Mouse (Mus musculus) midbrain, embryonic 14.5 days (tissue): Measurements from ENCODE around the gene Cltb. TPM values are rescaled to one million over a fixed set of nuclear protein-coding genes. Genes with fewer than 3 reads are reported as not detected.

Experiments
- ATAC-seq: fragments of 200-750 bp; cut with Nextera tagmentation; 2 replicates; pipeline ENCODE4 v1.8.0; 2017; ENCODE audit warnings: moderate number of reproducible peaks, moderate library complexity; ENCODE audit not compliant: low FRiP score, low TSS enrichment
- DNase-seq: peaks from one replicate; pipeline ENCODE4 v3.0.0-alpha.2; 2015
- H3K27ac ChIP-seq: fragments of 300-500 bp; sonication (generic); replicated peaks from 2 replicates; pipeline ENCODE4 v1.5.1; 2014; ENCODE audit warnings: mild to moderate bottlenecking, low read depth, low read length, moderate library complexity
- H3K27me3 ChIP-seq: fragments of 300-500 bp; sonication (generic); 2 replicates; pipeline ENCODE4 v1.6.1; 2014; ENCODE audit warnings: low read length, control low read depth, mixed read lengths; ENCODE audit not compliant: control insufficient read depth, insufficient read depth
- H3K36me3 ChIP-seq: fragments of 300-500 bp; sonication (generic); 2 replicates; pipeline ENCODE4 v1.6.1; 2014; ENCODE audit warnings: low read length, control low read depth; ENCODE audit not compliant: control insufficient read depth, insufficient read depth
- H3K4me1 ChIP-seq: fragments of 300-500 bp; sonication (generic); 2 replicates; pipeline ENCODE4 v1.6.1; 2014; ENCODE audit warnings: mild to moderate bottlenecking, antibody characterized with exemption, low read length, control low read depth; ENCODE audit not compliant: control insufficient read depth, insufficient read depth
- H3K4me2 ChIP-seq: fragments of 300-500 bp; sonication (generic); 2 replicates; pipeline ENCODE4 v1.6.1; 2014; ENCODE audit warnings: mild to moderate bottlenecking, low read length, moderate library complexity
- H3K4me3 ChIP-seq: fragments of 300-500 bp; sonication (generic); replicated peaks from 2 replicates; pipeline ENCODE4 v1.5.1; 2014; ENCODE audit warnings: low read depth, low read length
- H3K9ac ChIP-seq: fragments of 300-500 bp; sonication (generic); replicated peaks from 2 replicates; pipeline ENCODE4 v1.6.1; 2014; ENCODE audit warnings: mild to moderate bottlenecking, low read length, moderate library complexity
- H3K9me3 ChIP-seq: fragments of 300-500 bp; sonication (generic); 2 replicates; pipeline ENCODE4 v1.6.1; 2016; ENCODE audit warnings: low read length, control low read depth, mixed read lengths; ENCODE audit not compliant: control insufficient read depth
- WGBS: fragments of 180-500 bp; shearing (Covaris S2); extraction: QIAGEN DNeasy Blood & Tissue Kit; methylation state at CpG from one replicate; pipeline ENCODE4 v1.1.7; 2014; 5-methylcytosine and 5-hydroxymethylcytosine counted together
- polyA plus RNA-seq: library from polyadenylated mRNA; unstranded; fragments of >200 nt; fragmentation: Nextera tagmentation; extraction: Ambion mirVana; gene quantifications from 2 replicates; pipeline ENCODE4 v1.2.1, GENCODE M21; 2014

The Cltb gene
- polyA plus RNA-seq, 1 experiment from 2014 or later: 127 TPM

- H3K4me1 ChIP-seq: peaks cover 14% of the 10 kb centered on the region
- WGBS: under 1% methylated on average over 55 of the region's 55 CpGs
- H3K4me2 ChIP-seq: peak within 1 kb of the TSS; percentile 93
- peak within 1 kb of the TSS; percentile 75 for H3K27ac ChIP-seq
- H3K9ac ChIP-seq: peak within 1 kb of the TSS; percentile 82
- ATAC-seq (peak; percentile 91), DNase-seq (peak; percentile 89)
- no peaks in the 10 kb centered on the region for H3K9me3 ChIP-seq
- peaks cover 21% of the 10 kb centered on the region for H3K36me3 ChIP-seq
- no peaks in the 10 kb centered on the region for H3K27me3 ChIP-seq
- H3K4me3 ChIP-seq: peak within 1 kb of the TSS; percentile 98
Observed at GRCm38 (mm10) chr13:54574854-54575481, 36.2 kb downstream of the Cltb start, which contains the start of gene Arl10. Gene Arl10 (plus strand): TSS chr13:54575015.

- no peak overlapping the region for H3K9ac ChIP-seq
- no peak overlapping the region for H3K4me3 ChIP-seq
- no peaks in the 10 kb centered on the region for H3K36me3 ChIP-seq
- H3K9me3 ChIP-seq: no peaks in the 10 kb centered on the region
- H3K27ac ChIP-seq: no peak overlapping the region
- whole genome bisulfite sequencing: 81% methylated on average over 4 of the region's 4 CpGs
- no peak for ATAC-seq
- DNase-seq: no peak
- H3K27me3 ChIP-seq: no peaks in the 10 kb centered on the region
- H3K4me2 ChIP-seq: no peak overlapping the region
- peaks cover 14% of the 10 kb centered on the region for H3K4me1 ChIP-seq
Observed at GRCm38 (mm10) chr13:54572621-54573020, 38.5 kb downstream of the Cltb start.

GRCm38 (mm10) chr13:54571637-54572036, 39.5 kb downstream of the Cltb start:
- Histone ChIP-seq H3K27me3 (no peaks in the 10 kb centered on the region), H3K9me3 (no peaks in the 10 kb centered on the region), H3K9ac (no peak overlapping the region), H3K4me2 (no peak overlapping the region), H3K36me3 (no peaks in the 10 kb centered on the region), H3K4me3 (no peak overlapping the region), H3K27ac (no peak overlapping the region), H3K4me1 (peaks cover 13% of the 10 kb centered on the region)
- WGBS: 10% methylated on average over 2 of the region's 2 CpGs
- ATAC-seq: no peak
- peak; percentile 33 for DNase-seq

GRCm38 (mm10) chr13:54570736-54571135, 40.4 kb downstream of the Cltb start:
- DNase-seq (no peak), ATAC-seq (no peak)
- WGBS: 76% methylated on average over 4 of the region's 4 CpGs
- H3K27ac ChIP-seq: no peak overlapping the region
- H3K36me3 ChIP-seq: no peaks in the 10 kb centered on the region
- H3K4me3 ChIP-seq: no peak overlapping the region
- H3K9me3 ChIP-seq: no peaks in the 10 kb centered on the region
- no peaks in the 10 kb centered on the region for H3K27me3 ChIP-seq
- no peak overlapping the region for H3K4me2 ChIP-seq
- H3K9ac ChIP-seq: no peak overlapping the region
- H3K4me1 ChIP-seq: peaks cover 4% of the 10 kb centered on the region

- 41% methylated on average over 1 of the region's 1 CpGs for WGBS
- no peaks in the 10 kb centered on the region for H3K36me3 ChIP-seq
- no peak for ATAC-seq
- H3K4me1 ChIP-seq: 0 out of 2 replicates have a peak, but pooled peaks cover under 1% of the 10 kb centered on the region
- no peak overlapping the region for H3K4me3 ChIP-seq
- H3K4me2 ChIP-seq: no peak overlapping the region
- no peak overlapping the region for H3K9ac ChIP-seq
- H3K27me3 ChIP-seq: no peaks in the 10 kb centered on the region
- no peaks in the 10 kb centered on the region for H3K9me3 ChIP-seq
- H3K27ac ChIP-seq: no peak overlapping the region
- no peak for DNase-seq
Observed at GRCm38 (mm10) chr13:54569282-54569681, 41.9 kb downstream of the Cltb start.

- Histone ChIP-seq H3K36me3 (no peaks in the 10 kb centered on the region), H3K4me1 (0 out of 2 replicates have a peak, but pooled peaks cover 8% of the 10 kb centered on the region), H3K9me3 (no peaks in the 10 kb centered on the region), H3K27ac (no peak overlapping the region), H3K4me2 (no peak overlapping the region), H3K4me3 (no peak overlapping the region), H3K9ac (no peak overlapping the region), H3K27me3 (no peaks in the 10 kb centered on the region)
- WGBS: 39% methylated on average over 5 of the region's 5 CpGs
- ATAC-seq (no peak), DNase-seq (no peak)
Observed at GRCm38 (mm10) chr13:54568380-54568779, 42.8 kb downstream of the Cltb start.

GRCm38 (mm10) chr13:54565594-54566345, 45.4 kb downstream of the Cltb start:
- Histone ChIP-seq H3K4me2 (peak overlapping the region; percentile 88), H3K36me3 (peaks cover 23% of the 10 kb centered on the region), H3K4me3 (peak overlapping the region; percentile 95), H3K9me3 (no peaks in the 10 kb centered on the region), H3K4me1 (0 out of 2 replicates have a peak, but pooled peaks cover 8% of the 10 kb centered on the region), H3K9ac (peak overlapping the region; percentile 12; the same call in 1 of the 2 replicates), H3K27ac (peak overlapping the region; percentile 86; the same call in 1 of the 2 replicates), H3K27me3 (no peaks in the 10 kb centered on the region)
- WGBS: 38% methylated on average over 8 of the region's 8 CpGs
- DNase-seq: peak; percentile 65
- ATAC-seq: no peak; the same call in 1 of the 2 replicates

- Histone ChIP-seq H3K4me2 (peak within 1 kb of the TSS; percentile 88), H3K27me3 (no peaks in the 10 kb centered on the region), H3K36me3 (peaks cover 29% of the 10 kb centered on the region), H3K4me1 (0 out of 2 replicates have a peak, but pooled peaks cover 8% of the 10 kb centered on the region), H3K4me3 (peak within 1 kb of the TSS; percentile 95), H3K9me3 (no peaks in the 10 kb centered on the region), H3K9ac (peak within 1 kb of the TSS; percentile 98), H3K27ac (peak within 1 kb of the TSS; percentile 86)
- ATAC-seq (peak; percentile 97), DNase-seq (peak; percentile 99)
- WGBS: under 1% methylated on average over 27 of the region's 27 CpGs
Observed at GRCm38 (mm10) chr13:54565201-54565581, 46.0 kb downstream of the Cltb start, which contains the start of gene 4833439L19Rik. Gene 4833439L19Rik (minus strand): TSS chr13:54565435.
